Mouse (Mus musculus) adrenal gland, postnatal 25 days (tissue): Measurements from ENCODE around the gene Bmp4. TPM values are rescaled to one million over a fixed set of nuclear protein-coding genes. Genes with fewer than 3 reads are reported as not detected.

Experiments used
- DNase-seq: peaks from one replicate; pipeline ENCODE4 v3.0.0; 2021; ENCODE audit warnings: mixed read lengths
- total RNA-seq: library from RNA; stranded (reverse); gene quantifications from 2 replicates; pipeline ENCODE4 v1.2.3, GENCODE M21; 2021

Gene Bmp4
- total RNA-seq, 1 experiment from 2014 or later: 12.3 TPM

DNA sequence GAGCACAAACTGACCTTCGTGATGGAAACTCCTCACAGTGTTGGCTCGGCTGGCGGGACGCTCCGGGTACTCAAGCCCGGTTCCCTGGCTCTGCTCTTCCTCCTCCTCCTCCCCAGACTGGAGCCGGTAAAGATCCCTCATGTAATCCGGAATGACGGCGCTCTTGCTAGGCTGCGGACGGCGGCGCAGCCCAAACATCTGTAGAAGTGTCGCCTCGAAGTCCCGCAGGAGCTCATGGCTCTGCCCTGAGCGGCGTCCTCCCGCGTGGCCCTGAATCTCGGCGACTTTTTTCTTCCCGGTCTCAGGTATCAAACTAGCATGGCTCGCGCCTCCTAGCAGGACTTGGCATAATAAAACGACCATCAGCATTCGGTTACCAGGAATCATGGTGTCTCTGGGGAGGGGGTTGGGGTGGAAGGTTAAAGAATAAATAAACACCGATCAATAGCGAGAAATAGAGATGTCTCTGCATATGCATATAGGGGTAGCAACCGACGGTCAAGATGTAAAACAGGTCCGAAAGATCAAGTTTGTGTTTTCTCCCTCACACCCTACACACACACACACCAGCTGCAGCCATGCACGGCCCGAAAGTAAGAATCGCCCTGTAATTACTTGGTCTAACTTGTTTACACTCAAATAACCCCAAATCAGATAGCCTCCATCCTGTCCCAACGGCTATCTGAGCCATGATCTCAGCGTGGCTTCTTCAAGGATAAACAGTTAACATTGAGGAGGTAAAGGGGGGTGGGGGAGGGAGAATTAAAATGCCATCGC, 4.6 kb downstream of the Bmp4 start:
- no peak for DNase-seq

DNA sequence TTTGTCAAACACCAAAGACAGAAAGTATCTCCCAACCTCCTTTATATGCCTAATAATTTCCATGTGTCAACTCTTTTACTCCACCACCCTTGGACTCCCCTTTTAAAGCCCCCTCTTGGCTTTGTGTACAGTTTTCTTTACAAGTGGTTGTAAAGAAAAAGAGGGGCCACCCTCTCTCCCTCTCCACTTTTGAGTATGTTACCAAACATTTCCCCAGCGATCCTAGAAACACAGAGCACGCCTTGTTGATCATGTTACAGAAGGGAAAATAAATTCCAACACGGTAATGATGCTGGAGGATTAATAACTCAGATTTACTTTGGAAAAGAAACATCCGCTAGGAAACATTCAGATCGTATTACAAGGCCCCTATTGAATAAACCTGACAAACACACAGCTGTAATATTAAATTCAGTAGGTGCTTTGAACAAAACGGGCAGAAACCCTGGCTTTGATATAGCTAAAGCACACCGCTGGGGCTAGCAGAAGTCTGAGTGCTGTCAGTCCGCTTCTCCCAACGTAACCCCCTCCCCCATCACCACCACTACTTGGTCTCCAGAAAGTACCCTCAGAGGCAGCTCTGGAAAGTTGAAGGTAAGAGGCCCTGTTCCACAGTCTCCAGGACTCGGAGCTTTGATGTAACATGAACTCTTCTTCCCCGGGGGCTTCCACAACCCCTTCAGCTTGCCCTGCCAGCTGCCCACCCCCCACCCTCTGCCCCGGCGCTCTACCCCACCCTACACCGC, 5.3 kb downstream of the Bmp4 start:
- no peak for DNase-seq

DNA sequence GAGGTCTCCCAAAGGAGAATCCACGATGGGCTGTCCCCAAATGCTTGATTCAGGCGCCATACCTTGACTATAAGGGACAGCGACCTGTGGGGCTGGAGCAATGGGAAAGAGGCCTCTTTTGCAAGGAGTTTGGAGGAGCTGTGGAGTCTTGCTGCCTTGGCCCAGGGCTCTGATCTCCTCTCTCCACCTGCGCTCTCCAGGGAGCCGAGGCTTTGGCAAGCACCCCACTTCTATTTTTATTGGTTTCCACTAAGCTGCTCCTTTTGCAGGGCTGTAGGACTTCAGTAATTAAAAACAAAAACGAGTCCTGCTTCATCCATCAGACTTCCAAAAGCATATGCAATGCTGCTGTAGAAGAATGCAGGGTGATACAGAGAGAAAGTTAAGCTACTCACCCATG, 9.0 kb downstream of the Bmp4 start:
- no peak for DNase-seq

DNA sequence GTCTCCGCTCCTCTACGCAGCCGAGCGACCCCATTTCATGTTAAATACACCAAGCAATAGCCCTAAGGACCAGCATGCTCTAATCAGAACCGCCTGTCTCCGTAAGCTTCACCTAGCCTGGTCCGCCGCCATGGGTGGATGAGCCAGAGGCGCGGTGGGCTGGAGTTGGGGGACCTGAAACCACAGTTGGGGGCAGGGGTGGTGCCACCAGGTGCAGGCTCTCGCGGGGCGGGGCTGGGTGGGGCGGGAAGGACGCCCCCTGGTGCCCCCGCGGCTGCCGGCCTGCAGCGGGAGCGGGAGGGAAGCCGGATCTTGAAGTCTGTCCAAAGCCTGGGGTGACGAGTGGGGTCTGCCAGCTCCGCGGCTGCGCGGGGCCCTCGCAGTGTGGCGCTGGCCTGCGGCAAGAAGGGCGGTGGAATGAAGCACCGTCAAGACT, 10.2 kb downstream of the Bmp4 start:
- DNase-seq: no peak

DNA sequence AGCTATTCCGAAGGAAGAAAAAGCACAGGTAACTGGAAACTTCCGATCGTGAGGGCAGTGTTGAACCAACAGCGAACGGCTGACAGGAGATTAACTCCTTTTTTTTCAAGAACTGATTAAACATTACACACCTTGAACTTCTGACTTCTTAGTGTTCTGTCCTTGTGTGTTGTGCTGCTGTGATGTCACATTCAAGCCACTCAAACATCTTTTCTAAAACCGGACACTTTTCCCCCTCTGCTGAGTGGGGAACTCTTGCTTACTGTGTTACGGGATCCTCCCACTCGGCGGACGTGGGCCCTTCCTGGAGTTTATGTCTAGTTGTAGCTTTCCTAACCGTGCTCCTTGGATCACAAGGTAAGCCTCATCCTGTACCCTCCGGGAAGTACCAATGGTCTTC, 11.2 kb downstream of the Bmp4 start, which contains the start of gene Gm15217:
Gene Gm15217 (plus strand): TSS at position 130 of the 400 bp plus-strand sequence.
- no peak for DNase-seq

DNA sequence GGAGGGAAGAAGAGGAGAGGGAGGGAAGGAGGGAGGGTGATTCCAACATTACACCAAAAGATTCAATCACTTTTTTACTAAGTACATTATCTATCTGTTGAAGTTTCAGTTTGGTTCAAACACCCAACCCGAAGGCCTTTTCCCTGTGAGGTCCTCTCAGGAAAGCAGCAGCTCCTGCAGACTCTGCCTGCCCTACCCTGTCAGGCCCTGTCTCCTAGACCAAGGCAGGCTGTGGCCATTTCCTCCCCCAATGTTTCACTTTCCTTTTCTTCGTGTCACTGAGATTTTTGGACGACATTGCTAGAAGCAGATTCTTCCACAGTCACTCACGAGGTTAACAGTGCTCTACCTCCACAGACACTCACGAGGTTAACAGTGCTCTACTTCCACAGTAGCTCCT, 14.7 kb downstream of the Bmp4 start:
- no peak for DNase-seq

DNA sequence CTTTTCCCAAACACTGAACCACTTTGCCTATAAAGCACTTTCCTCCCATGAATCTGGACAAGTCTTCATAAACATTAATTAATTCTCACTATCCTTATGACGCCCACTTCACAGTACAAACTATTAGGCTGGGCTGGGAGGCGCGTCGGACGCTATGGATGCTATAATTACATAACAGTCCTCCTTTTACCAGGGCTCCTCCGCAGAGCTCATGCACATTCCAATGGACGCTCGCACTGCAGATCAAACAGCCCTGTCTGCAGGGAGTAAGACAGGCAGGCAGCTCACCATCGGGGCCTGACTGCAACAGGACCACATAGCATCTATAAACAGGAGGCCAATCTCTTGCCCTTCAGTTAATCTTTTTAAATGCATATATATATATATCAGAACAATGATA, 18.0 kb downstream of the Bmp4 start:
- DNase-seq: no peak

DNA sequence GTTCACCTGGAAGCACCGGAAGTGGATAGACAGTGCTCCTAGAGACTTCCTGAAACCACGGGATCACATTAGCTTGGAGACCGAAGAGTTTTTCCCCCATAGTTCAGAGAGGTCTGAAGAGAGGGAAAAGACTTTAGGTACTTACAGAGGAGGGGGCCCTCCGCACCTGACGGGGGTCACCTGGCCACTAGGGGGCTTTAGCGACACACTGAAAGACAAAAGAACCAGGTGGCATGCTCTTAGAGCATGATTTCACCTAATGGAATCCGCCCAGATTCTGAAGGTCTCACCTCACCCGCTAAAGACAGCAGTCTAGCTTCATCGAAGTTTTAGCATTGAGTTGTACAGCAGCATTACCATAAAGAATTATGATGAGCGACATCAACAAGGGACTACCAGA, 27.3 kb downstream of the Bmp4 start:
- no peak for DNase-seq

DNA sequence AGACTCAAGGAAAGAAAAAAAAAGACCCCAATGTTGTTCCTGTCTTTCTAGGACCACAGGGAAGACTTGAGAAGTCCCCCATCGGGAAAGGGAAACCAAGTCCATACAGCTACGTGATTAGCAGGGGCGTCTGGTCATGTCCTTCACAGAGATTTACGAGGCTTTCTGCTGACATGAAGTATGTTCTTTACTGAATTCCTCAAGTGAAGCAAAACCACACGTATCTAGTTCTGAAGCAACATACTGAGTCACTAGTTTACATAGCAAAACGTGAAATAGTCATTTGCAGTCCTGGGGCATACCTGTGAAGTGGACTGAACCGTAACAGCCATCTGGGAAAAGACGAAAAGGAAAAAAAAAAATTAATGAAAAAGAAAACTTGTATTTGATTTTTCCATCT, 32.8 kb downstream of the Bmp4 start:
- DNase-seq: no peak

DNA sequence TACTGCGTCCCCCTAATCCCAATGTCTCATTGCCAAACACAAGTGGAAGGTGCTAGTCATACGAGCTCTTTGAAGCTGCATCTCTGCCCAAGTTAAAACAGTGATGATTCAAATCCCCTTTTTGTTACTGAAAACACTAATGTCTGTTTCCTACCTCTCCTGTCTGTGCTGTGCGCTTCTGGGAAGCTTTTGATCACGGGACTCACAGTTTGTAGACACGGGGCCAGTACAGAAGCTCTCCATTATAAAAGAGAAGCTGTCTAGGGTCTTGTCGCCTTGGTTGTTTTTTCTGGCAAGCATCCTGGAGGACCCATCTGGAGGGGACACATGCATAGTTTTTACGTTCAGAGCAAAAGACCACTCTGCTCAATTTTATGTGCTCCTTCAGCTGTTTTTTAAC, 33.2 kb downstream of the Bmp4 start:
- DNase-seq: no peak

DNA sequence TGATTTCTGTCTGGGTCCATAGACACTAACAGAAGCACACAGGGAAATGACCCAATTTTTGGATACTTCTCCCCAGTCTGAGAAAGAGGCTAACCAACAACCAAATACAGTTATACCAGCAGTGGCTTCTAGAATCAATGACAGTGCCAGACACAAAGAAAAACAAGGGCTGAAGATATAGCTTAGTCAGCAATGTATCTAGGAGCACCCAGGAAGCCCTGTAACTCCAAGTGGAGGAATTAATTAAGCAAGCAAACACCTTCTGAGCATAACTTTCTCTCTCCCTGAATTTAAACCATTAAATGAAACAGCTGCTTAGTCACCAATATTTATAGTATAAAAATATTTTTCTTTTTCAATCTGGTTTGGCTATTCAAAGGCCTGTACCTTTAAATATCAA, 45.7 kb downstream of the Bmp4 start:
- no peak for DNase-seq

DNA sequence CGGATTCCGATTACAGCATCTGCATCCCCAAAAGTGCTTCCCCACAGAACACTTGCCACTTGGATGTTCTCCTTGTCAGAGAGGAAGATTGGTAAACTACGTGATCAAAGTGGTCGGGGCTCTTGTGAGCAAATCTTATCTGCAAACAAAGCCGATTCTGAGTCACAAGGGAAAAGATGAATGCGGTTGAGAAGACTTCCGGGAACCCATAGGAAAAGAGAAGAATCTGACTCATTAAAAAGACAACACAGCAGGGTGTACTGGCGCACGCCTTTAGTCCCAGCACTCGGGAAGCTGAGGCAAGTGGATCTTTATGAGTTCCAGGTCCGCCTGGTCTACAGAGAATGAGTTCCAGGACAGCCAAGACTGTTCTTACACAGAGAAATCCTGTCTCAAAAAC, 51.7 kb downstream of the Bmp4 start:
- DNase-seq: no peak

Other genes with a start within 250 kb of the Bmp4 start
- not detected in 2 replicates for gene Gm15217, start 11.3 kb downstream of the Bmp4 start, total RNA-seq